Mouse (Mus musculus): ENCODE results near the gene Bglap3. TPM values are rescaled to one million over a fixed set of nuclear protein-coding genes. Genes with fewer than 3 reads are reported as not detected.
"Not testable (repeated sequence)": the region's sequence is repeated elsewhere in the genome, so short reads cannot be mapped to it uniquely, and the experiment has no call there.

The Bglap3 gene
- polyA plus RNA-seq, 1 experiment from 2014 or later = 0.28 TPM

GRCm38 (mm10) chr3:88382383-88382782, 9.8 kb upstream of the Bglap3 start:
- not testable (repeated sequence) for H3K27ac ChIP-seq (ENCODE audit: low read depth, low read length); H3K4me2 ChIP-seq (ENCODE audit: low read depth, low read length); H3K4me3 ChIP-seq (ENCODE audit: low read depth, low read length); H3K27me3 ChIP-seq (ENCODE audit: control insufficient read depth, insufficient read depth, low read length); H3K36me3 ChIP-seq (ENCODE audit: control insufficient read depth, insufficient read depth, low read length); H3K9me3 ChIP-seq (ENCODE audit: control insufficient read depth, low read length); H3K4me1 ChIP-seq (ENCODE audit: control insufficient read depth, insufficient read depth, low read length); H3K9ac ChIP-seq (replicated peaks; ENCODE audit: low read depth, low read length)
- WGBS = 41% methylated on average over 1 of the region's 7 CpGs
- peak; percentile 31 for ATAC-seq (ENCODE audit: low read depth)

- H3K4me3 ChIP-seq (ENCODE audit: low read depth, low read length) = peak overlapping the region; percentile 12; the same call in 1 of the 2 replicates
- H3K9me3 ChIP-seq (ENCODE audit: control insufficient read depth, low read length); H3K4me1 ChIP-seq (ENCODE audit: control insufficient read depth, insufficient read depth, low read length); H3K27me3 ChIP-seq (ENCODE audit: control insufficient read depth, insufficient read depth, low read length); H3K36me3 ChIP-seq (ENCODE audit: control insufficient read depth, insufficient read depth, low read length): not testable (repeated sequence)
- H3K27ac ChIP-seq (ENCODE audit: low read depth, low read length) = peak overlapping the region; percentile 75
- WGBS = 7% methylated on average over 19 of the region's 22 CpGs
- H3K9ac ChIP-seq (replicated peaks; ENCODE audit: low read depth, low read length) = peak overlapping the region; percentile 32; the same call in 1 of the 2 replicates
- peak overlapping the region; percentile 41 for H3K4me2 ChIP-seq (ENCODE audit: low read depth, low read length)
- peak; percentile 87 for ATAC-seq (ENCODE audit: low read depth)
Observed at GRCm38 (mm10) chr3:88381389-88382315, 9.1 kb upstream of the Bglap3 start.

DNA sequence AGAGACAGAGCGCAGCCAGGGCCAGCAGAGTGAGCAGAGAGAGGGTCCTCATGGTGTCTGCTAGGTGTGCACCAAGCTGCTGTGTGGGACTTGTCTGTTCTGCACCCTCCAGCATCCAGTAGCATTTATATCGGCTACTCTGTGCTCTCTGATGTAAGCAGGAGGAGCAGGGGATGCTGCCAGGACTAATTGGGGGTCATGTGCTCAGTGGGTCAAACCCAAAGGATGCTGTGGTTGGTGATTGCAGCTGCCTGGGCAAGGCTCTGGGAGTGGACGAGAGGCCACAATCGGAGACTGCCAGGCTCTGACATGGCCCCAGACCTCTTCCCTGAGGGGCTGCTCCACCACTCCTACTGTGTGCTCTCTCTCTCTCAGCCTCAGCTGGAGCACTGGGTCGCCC, 6.1 kb upstream of the Bglap3 start, which contains the start of gene Bglap2:
Gene Bglap2 (minus strand): TSS at position 101 of the 400 bp plus-strand sequence.
- WGBS = 75% methylated on average over 5 of the region's 5 CpGs
- H3K9ac ChIP-seq (replicated peaks; ENCODE audit: low read depth, low read length); H3K27me3 ChIP-seq (ENCODE audit: control insufficient read depth, insufficient read depth, low read length); H3K4me3 ChIP-seq (ENCODE audit: low read depth, low read length); ATAC-seq (ENCODE audit: low read depth); H3K4me1 ChIP-seq (ENCODE audit: control insufficient read depth, insufficient read depth, low read length); H3K36me3 ChIP-seq (ENCODE audit: control insufficient read depth, insufficient read depth, low read length); H3K27ac ChIP-seq (ENCODE audit: low read depth, low read length); H3K9me3 ChIP-seq (ENCODE audit: control insufficient read depth, low read length); H3K4me2 ChIP-seq (ENCODE audit: low read depth, low read length): not testable (repeated sequence)

- H3K4me3 ChIP-seq (ENCODE audit: low read depth, low read length); H3K27me3 ChIP-seq (ENCODE audit: control insufficient read depth, insufficient read depth, low read length); H3K9me3 ChIP-seq (ENCODE audit: control insufficient read depth, low read length); H3K4me1 ChIP-seq (ENCODE audit: control insufficient read depth, insufficient read depth, low read length); H3K9ac ChIP-seq (replicated peaks; ENCODE audit: low read depth, low read length); H3K36me3 ChIP-seq (ENCODE audit: control insufficient read depth, insufficient read depth, low read length): not testable (repeated sequence)
- WGBS = 24% methylated on average over 5 of the region's 7 CpGs
- ATAC-seq (ENCODE audit: low read depth) = peak; percentile 12; the same call in 1 of the 2 replicates
- Histone ChIP-seq H3K4me2 (ENCODE audit: low read depth, low read length) (peak overlapping the region; percentile 20; the same call in 1 of the 2 replicates), H3K27ac (ENCODE audit: low read depth, low read length) (0 out of 2 replicates have a peak overlapping the region, but pooled peaks have one; percentile 40)
Observed at GRCm38 (mm10) chr3:88376644-88377043, 4.1 kb upstream of the Bglap3 start.

- peak; percentile 91 for ATAC-seq (ENCODE audit: low read depth)
- WGBS = 10% methylated on average over 18 of the region's 19 CpGs
- not testable (repeated sequence) for H3K9ac ChIP-seq (replicated peaks; ENCODE audit: low read depth, low read length); H3K9me3 ChIP-seq (ENCODE audit: control insufficient read depth, low read length); H3K27me3 ChIP-seq (ENCODE audit: control insufficient read depth, insufficient read depth, low read length); H3K4me1 ChIP-seq (ENCODE audit: control insufficient read depth, insufficient read depth, low read length); H3K36me3 ChIP-seq (ENCODE audit: control insufficient read depth, insufficient read depth, low read length); H3K4me3 ChIP-seq (ENCODE audit: low read depth, low read length)
- peak overlapping the region; percentile 20; the same call in 1 of the 2 replicates for H3K4me2 ChIP-seq (ENCODE audit: low read depth, low read length)
- 0 out of 2 replicates have a peak overlapping the region, but pooled peaks have one; percentile 40 for H3K27ac ChIP-seq (ENCODE audit: low read depth, low read length)
Observed at GRCm38 (mm10) chr3:88375750-88376626, 3.4 kb upstream of the Bglap3 start.

GRCm38 (mm10) chr3:88368511-88368910, 4.0 kb downstream of the Bglap3 start:
- not testable (repeated sequence) for H3K4me2 ChIP-seq (ENCODE audit: low read depth, low read length); H3K27me3 ChIP-seq (ENCODE audit: control insufficient read depth, insufficient read depth, low read length); H3K9me3 ChIP-seq (ENCODE audit: control insufficient read depth, low read length); H3K4me3 ChIP-seq (ENCODE audit: low read depth, low read length); H3K36me3 ChIP-seq (ENCODE audit: control insufficient read depth, insufficient read depth, low read length); ATAC-seq (ENCODE audit: low read depth); H3K9ac ChIP-seq (replicated peaks; ENCODE audit: low read depth, low read length); H3K4me1 ChIP-seq (ENCODE audit: control insufficient read depth, insufficient read depth, low read length); H3K27ac ChIP-seq (ENCODE audit: low read depth, low read length)
- WGBS = 94% methylated on average over 7 of the region's 7 CpGs

GRCm38 (mm10) chr3:88367517-88367916, 5.0 kb downstream of the Bglap3 start:
- H3K4me2 ChIP-seq (ENCODE audit: low read depth, low read length); H3K4me3 ChIP-seq (ENCODE audit: low read depth, low read length); H3K27ac ChIP-seq (ENCODE audit: low read depth, low read length); H3K27me3 ChIP-seq (ENCODE audit: control insufficient read depth, insufficient read depth, low read length); H3K9ac ChIP-seq (replicated peaks; ENCODE audit: low read depth, low read length); H3K4me1 ChIP-seq (ENCODE audit: control insufficient read depth, insufficient read depth, low read length); H3K9me3 ChIP-seq (ENCODE audit: control insufficient read depth, low read length); H3K36me3 ChIP-seq (ENCODE audit: control insufficient read depth, insufficient read depth, low read length): not testable (repeated sequence)
- peak; percentile 48; the same call in 1 of the 2 replicates for ATAC-seq (ENCODE audit: low read depth)
- WGBS = 46% methylated on average over 3 of the region's 7 CpGs

DNA sequence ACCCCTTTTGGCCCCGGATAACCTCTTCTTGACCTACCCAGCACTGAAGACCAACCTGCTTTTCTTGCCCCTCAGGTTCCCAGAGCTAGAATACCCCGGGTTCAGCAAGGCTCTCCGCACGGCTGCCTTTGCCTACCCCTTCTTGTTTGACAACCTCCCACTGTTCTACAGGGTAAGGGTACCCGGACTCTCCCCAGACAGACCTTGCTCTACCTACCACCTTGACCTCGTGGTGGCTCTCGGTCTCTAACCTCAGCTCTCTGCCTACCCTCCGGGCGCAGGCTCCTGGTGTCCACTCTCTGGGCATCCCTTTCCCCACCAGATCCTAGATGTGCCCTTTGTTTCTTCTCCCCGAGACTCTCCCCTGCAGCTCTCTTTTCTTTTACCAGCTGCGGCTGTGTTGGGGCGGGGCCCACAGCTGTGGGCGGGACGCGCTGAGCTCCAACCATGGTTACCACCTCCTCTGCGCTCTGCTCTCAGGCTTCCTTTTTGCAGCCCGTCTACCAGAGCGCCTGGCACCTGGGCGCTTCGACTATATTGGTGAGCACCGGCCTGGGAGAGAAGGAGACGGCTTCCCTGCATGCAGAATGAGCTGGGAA, 5.6 kb downstream of the Bglap3 start:
- H3K27ac ChIP-seq (ENCODE audit: low read depth, low read length); H3K27me3 ChIP-seq (ENCODE audit: control insufficient read depth, insufficient read depth, low read length); H3K36me3 ChIP-seq (ENCODE audit: control insufficient read depth, insufficient read depth, low read length); H3K4me1 ChIP-seq (ENCODE audit: control insufficient read depth, insufficient read depth, low read length); H3K4me3 ChIP-seq (ENCODE audit: low read depth, low read length); H3K9ac ChIP-seq (replicated peaks; ENCODE audit: low read depth, low read length); H3K4me2 ChIP-seq (ENCODE audit: low read depth, low read length); H3K9me3 ChIP-seq (ENCODE audit: control insufficient read depth, low read length): not testable (repeated sequence)
- peak; percentile 84 for ATAC-seq (ENCODE audit: low read depth)
- 4% methylated on average over 20 of the region's 22 CpGs for WGBS
